Mouse (Mus musculus) cerebellum, postnatal 14 days (tissue): ENCODE measurements around the gene Klf8.

Source experiments
- DNase-seq, 2 experiments: peaks; one replicate each; pipeline ENCODE4 v3.0.0; 2021; ENCODE audit warnings: mixed read lengths in 2 of 2

Klf8 gene

GRCm38 (mm10) chrX:153440018-153440417 is 202.8 kb downstream of the Klf8 start:
- DNase-seq = no peak
